Mouse (Mus musculus) kidney, adult 2 months (tissue): Measurements from ENCODE around the gene Fuz. TPM values are rescaled to one million over a fixed set of nuclear protein-coding genes. Genes with fewer than 3 reads are reported as not detected.

Source experiments
- DNase-seq: peaks from one replicate; pipeline ENCODE4 v3.0.0; 2021
- H3K27ac ChIP-seq: fragments of 200-500 bp; 2 replicates; pipeline ENCODE4 v1.5.1; 2012; ENCODE audit warnings: low read depth, low read length, control low read depth, inconsistent platforms; ENCODE audit not compliant: insufficient read depth
- H3K27me3 ChIP-seq: fragments of 200-500 bp; replicated peaks from 2 replicates; pipeline ENCODE4 v1.6.1; 2012; ENCODE audit warnings: mild to moderate bottlenecking, moderate library complexity, low read length, inconsistent platforms; ENCODE audit not compliant: control insufficient read depth, insufficient read depth
- H3K36me3 ChIP-seq: fragments of 200-500 bp; 2 replicates; pipeline ENCODE4 v1.6.1; 2012; ENCODE audit warnings: mild to moderate bottlenecking, moderate library complexity, low read length, inconsistent platforms; ENCODE audit not compliant: control insufficient read depth, insufficient read depth
- H3K4me1 ChIP-seq: fragments of 200-500 bp; 2 replicates; pipeline ENCODE4 v1.6.1; 2011; ENCODE audit warnings: low read length; ENCODE audit not compliant: control insufficient read depth, insufficient read depth
- H3K4me3 ChIP-seq: fragments of 200-500 bp; 2 replicates; pipeline ENCODE4 v1.5.1; 2011; ENCODE audit warnings: mild to moderate bottlenecking, low read depth, low read length, control low read depth; ENCODE audit not compliant: insufficient read depth
- CTCF ChIP-seq: fragments of 200-500 bp; conservative IDR thresholded peaks from 2 replicates; pipeline ENCODE4 v1.5.1; 2011; ENCODE audit warnings: low read depth, mild to moderate bottlenecking, control low read depth, low read length, moderate library complexity, mixed read lengths; ENCODE audit not compliant: insufficient read depth, insufficient read length
- POLR2A ChIP-seq: fragments of 200-500 bp; IDR thresholded peaks from one replicate; pipeline ENCODE4 v1.6.1; 2011; ENCODE audit warnings: low read depth, low read length, control low read depth
- WGBS: fragments of 180-500 bp; shearing (Covaris S2); methylation state at CpG from one replicate; pipeline ENCODE4 v1.1.7; 2018; 5-methylcytosine and 5-hydroxymethylcytosine counted together
- polyA plus RNA-seq: library from polyadenylated mRNA; depleted of rRNA; stranded (reverse); fragments of >200 nt; gene quantifications from 2 replicates; pipeline ENCODE4 v1.2.3, GENCODE M21; 2012

Gene Fuz
- polyA plus RNA-seq, 1 experiment, result 59.2 TPM

- Histone ChIP-seq H3K27ac (no peak overlapping the region), H3K4me1 (peaks cover 10% of the 10 kb centered on the region), H3K4me3 (no peak overlapping the region), H3K27me3 (no peaks in the 10 kb centered on the region), H3K36me3 (no peaks in the 10 kb centered on the region)
- no peak for DNase-seq
- TF ChIP-seq POLR2A (no peak), CTCF (no peak)
- 76% methylated on average over 8 of the region's 8 CpGs for WGBS
Observed at GRCm38 (mm10) chr7:44862434-44862833, 33.4 kb upstream of the Fuz start.

GRCm38 (mm10) chr7:44863210-44863609, 32.7 kb upstream of the Fuz start:
- Histone ChIP-seq H3K36me3 (no peaks in the 10 kb centered on the region), H3K4me3 (no peak overlapping the region), H3K4me1 (peaks cover 16% of the 10 kb centered on the region), H3K27ac (no peak overlapping the region), H3K27me3 (no peaks in the 10 kb centered on the region)
- TF ChIP-seq CTCF, result no peak
- no peak for TF ChIP-seq POLR2A
- 82% methylated on average over 14 of the region's 14 CpGs for WGBS
- DNase-seq, result no peak

DNA sequence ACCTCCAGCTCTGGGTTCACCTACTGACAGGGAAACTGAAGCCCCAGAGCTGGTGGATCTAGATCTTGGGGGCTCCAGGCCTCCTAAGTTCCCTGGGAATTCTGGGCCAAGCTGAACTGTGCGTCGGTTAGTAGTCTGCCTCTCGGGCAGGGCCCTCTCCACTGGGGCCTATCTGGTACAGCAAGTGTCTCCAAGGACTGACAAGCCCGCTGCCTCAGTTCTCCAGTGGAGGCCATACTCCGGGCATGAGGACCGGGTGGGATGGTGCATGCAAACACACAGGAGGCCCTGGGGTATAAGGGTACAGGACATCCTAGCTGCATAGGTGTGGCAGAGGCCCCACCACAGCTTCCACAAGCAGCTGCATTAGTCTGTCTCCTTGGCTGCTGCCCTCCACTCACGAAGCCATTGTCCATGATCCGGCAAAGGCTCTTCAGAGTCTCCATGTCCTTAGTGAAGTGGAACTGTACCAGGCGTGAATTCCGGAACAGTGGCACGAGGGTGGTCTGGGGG, 31.8 kb upstream of the Fuz start:
- 81% methylated on average over 11 of the region's 11 CpGs for WGBS
- H3K27ac ChIP-seq, result no peak overlapping the region
- H3K4me1 ChIP-seq, result peaks cover 21% of the 10 kb centered on the region
- DNase-seq, result no peak
- no peak for TF ChIP-seq CTCF
- TF ChIP-seq POLR2A, result no peak
- no peaks in the 10 kb centered on the region for H3K36me3 ChIP-seq
- no peak overlapping the region for H3K4me3 ChIP-seq
- H3K27me3 ChIP-seq, result no peaks in the 10 kb centered on the region

DNA sequence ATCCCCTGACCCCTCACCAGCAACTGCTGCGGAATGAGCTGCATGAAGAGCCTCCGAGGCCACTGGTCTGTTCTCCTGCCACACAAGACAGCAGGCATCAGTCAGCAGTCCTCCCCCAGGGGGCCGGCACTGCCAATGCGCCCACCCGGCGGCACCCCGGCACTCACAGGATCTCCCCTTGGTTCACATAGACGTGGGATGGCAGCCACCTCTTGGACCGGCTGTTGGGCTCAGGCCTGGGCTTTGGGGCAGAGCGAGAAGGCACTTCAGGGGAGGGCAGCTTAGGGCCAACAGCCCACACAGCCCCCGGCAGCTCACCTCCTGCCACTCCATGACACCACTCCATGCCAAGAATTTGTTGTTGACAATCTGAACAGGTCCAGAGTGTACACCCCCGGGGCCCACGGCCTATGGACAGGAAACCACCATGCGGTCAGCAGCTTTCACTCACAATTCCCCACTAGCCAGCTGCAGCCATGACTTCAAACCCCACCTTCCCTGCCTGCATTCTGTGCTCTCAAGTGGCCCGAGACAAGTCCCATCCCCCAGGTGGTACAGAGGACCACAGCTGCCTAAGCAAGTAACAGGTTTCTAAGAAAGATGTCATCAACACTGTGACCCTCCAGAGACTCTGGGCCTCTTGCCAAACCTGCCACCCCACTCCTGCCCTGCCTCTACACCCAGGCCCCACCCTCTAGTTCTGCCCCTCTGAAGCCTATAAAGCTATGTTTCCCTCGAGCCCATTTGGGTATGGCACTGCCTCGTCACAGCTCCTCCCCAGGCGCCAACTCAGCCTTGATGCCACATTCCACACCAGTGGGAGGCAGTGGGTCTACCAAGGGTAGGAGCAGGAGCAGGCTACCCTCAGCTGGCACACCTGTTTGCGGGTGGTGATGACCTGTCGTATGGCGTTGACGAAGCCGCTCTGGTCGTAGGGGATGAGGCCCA, 31.0 kb upstream of the Fuz start:
- H3K27me3 ChIP-seq, result no peaks in the 10 kb centered on the region
- H3K4me1 ChIP-seq, result peaks cover 21% of the 10 kb centered on the region
- TF ChIP-seq CTCF (no peak), POLR2A (no peak)
- whole genome bisulfite sequencing, result 67% methylated on average over 24 of the region's 24 CpGs
- H3K36me3 ChIP-seq, result no peaks in the 10 kb centered on the region
- no peak overlapping the region for H3K4me3 ChIP-seq
- no peak overlapping the region for H3K27ac ChIP-seq
- no peak for DNase-seq

DNA sequence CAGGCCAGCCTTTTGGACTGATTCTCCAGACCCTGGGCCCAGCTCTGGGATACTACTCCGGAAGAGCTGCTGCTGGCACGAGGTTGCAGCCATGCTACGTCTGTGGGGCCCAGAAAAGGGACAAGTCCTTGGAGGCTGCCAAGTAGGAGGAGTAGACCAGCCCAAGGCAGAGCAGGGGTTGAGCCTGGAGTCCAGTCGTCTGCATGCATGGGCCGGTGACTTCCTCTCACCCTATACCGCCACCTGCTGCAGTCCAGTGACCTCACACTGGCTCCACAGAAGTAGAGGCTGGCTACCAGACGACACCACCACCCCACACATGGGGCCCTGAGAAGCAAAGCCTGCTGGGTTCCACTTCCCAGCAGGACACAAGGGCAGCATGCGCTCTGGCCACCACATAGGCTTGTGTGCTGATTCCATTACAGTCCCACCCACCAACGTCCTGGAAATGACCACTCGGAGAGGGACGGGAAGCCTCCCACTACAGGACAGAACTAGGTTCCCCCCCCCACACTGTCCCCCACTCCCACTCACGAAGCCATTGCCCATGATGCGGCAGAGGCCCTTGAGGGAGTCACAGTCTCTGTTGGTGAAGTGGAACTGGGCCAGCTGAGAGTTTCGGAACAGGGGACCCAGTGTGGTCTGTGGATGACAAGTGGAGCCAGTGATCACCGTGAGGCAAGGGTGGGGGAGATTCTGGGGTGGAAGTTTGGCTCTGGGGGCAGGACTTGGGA, 29.4 kb upstream of the Fuz start:
- DNase-seq, result peak; percentile 81
- Histone ChIP-seq H3K27ac (peak overlapping the region; percentile 12; the same call in 1 of the 2 replicates), H3K4me1 (peaks cover 21% of the 10 kb centered on the region), H3K36me3 (no peaks in the 10 kb centered on the region), H3K4me3 (no peak overlapping the region), H3K27me3 (no peaks in the 10 kb centered on the region)
- 17% methylated on average over 15 of the region's 15 CpGs for WGBS
- TF ChIP-seq POLR2A (no peak), CTCF (no peak; the same call in 1 of the 2 replicates)

DNA sequence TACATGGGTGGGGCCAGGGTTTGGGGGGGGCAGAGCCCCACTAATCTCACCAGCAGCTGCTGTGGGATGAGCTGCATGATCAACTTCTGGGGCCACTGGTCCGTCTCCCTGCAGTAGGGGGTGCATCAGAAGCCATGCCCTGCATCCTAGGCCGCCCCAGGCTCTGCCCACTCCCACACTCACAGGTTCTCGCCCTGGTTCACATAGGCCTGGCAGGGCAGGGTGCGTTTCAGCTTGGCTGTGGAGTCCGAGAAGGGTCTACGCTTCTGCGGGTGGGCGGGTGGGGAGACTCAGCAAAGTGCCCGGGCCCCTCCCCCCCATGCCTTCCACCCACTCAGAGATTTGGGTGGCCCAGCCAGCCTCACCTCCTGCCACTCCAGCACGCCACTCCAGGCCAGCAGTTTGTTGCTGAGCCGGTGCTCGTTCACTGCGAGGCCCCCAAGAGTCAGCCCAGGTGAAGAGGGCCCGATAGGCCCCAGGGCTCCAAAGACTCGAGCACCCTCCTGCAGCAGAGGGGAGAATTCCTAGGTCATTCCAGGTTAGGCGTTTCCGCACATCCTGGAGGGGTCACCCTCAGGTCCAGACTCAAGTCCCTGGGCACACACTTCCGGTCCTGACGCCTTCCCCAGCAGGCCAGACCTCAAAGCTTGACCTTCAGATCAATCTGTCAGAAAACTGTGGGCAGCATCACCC, 28.7 kb upstream of the Fuz start:
- Histone ChIP-seq H3K4me1 (peaks cover 21% of the 10 kb centered on the region), H3K27ac (peak overlapping the region; percentile 42; the same call in 1 of the 2 replicates), H3K4me3 (no peak overlapping the region), H3K27me3 (no peaks in the 10 kb centered on the region), H3K36me3 (no peaks in the 10 kb centered on the region)
- TF ChIP-seq POLR2A (no peak), CTCF (no peak)
- no peak for DNase-seq
- 50% methylated on average over 19 of the region's 19 CpGs for WGBS
